26 mouse cellular contexts compared by ENCODE assay signal in genomic region chr2:157332059-157332458, GRCm38 (mm10). TPM values are rescaled to one million over a fixed set of nuclear protein-coding genes. Genes with fewer than 3 reads are reported as not detected.
DNase-seq lines count a peak whose midpoint lies in the region; ATAC-seq and TF ChIP-seq lines count a peak whose summit lies in the region.
"Had no signal": no experiment of that assay in that cellular context is flagged by ENCODE, and none has a peak within 500 bp of the region (broad histone marks: within the 10 kb centered on the region; RNA-seq: fewer than 3 reads in every experiment).

No protein-coding gene starts in this region.

- no peaks in the 10 kb centered on the region for H3K27me3 ChIP-seq in forebrain, embryonic 10.5 days (ENCODE audit: poor library complexity, severe bottlenecking)
- no peaks in the 10 kb centered on the region for H3K27me3 ChIP-seq in forebrain, embryonic 11.5 days (ENCODE audit: control insufficient read depth, insufficient read depth, low read length)
- no peaks in the 10 kb centered on the region for H3K27me3 ChIP-seq in forebrain, embryonic 14.5 days (replicated peaks; ENCODE audit: control insufficient read depth, insufficient read depth, low read length)
- no peaks in the 10 kb centered on the region for H3K27me3 ChIP-seq in limb, embryonic 14.5 days (ENCODE audit: control insufficient read depth, insufficient read depth, low read length)
- H3K27me3 ChIP-seq: embryonic facial prominence, embryonic 15.5 days; limb, embryonic 12.5 days had no signal

- TF ChIP-seq POLR2A in limb, embryonic 14.5 days (IDR thresholded peaks at IDR 0.05; ENCODE audit: borderline replicate concordance, extremely low read depth, insufficient read depth, insufficient read length), result no peak

- H3K9me3 ChIP-seq in forebrain, embryonic 10.5 days, result no peaks in the 10 kb centered on the region
- no peaks in the 10 kb centered on the region for H3K9me3 ChIP-seq in forebrain, embryonic 11.5 days (ENCODE audit: control insufficient read depth, low read length)
- no peaks in the 10 kb centered on the region for H3K9me3 ChIP-seq in forebrain, embryonic 14.5 days (replicated peaks; ENCODE audit: control insufficient read depth, low read length)
- H3K9me3 ChIP-seq in limb, embryonic 14.5 days (ENCODE audit: control insufficient read depth, low read length), result no peaks in the 10 kb centered on the region
- H3K9me3 ChIP-seq: embryonic facial prominence, embryonic 15.5 days; limb, embryonic 12.5 days had no signal

- no peak overlapping the region for H3K4me3 ChIP-seq in forebrain, embryonic 10.5 days
- no peak overlapping the region for H3K4me3 ChIP-seq in forebrain, embryonic 11.5 days (ENCODE audit: low read depth, low read length)
- no peak overlapping the region for H3K4me3 ChIP-seq in forebrain, embryonic 14.5 days (ENCODE audit: low read depth, low read length)
- no peak overlapping the region for H3K4me3 ChIP-seq in limb, embryonic 14.5 days (replicated peaks; ENCODE audit: low read length)
- H3K4me3 ChIP-seq: embryonic facial prominence, embryonic 15.5 days; gastrocnemius, adult 2 months; limb, embryonic 12.5 days had no signal

- peaks cover 29% of the 10 kb centered on the region for H3K36me3 ChIP-seq in forebrain, embryonic 10.5 days (replicated peaks)
- no peaks in the 10 kb centered on the region for H3K36me3 ChIP-seq in forebrain, embryonic 11.5 days (ENCODE audit: control insufficient read depth, insufficient read depth, low read length)
- H3K36me3 ChIP-seq in forebrain, embryonic 14.5 days (ENCODE audit: control insufficient read depth, insufficient read depth, low read length), result peaks cover 7% of the 10 kb centered on the region
- H3K36me3 ChIP-seq in limb, embryonic 14.5 days (ENCODE audit: control insufficient read depth, insufficient read depth, low read length), result peaks cover 5% of the 10 kb centered on the region

- ATAC-seq in forebrain, embryonic 11.5 days (replicated peaks; ENCODE audit: low FRiP score), result no peak
- no peak for ATAC-seq in forebrain, embryonic 14.5 days
- ATAC-seq in limb, embryonic 14.5 days (ENCODE audit: low FRiP score, low read depth), result peak; percentile 64; the same call in 1 of the 2 replicates
- ATAC-seq: liver, postnatal 0 days had no signal

- H3K27ac ChIP-seq in forebrain, embryonic 10.5 days, result peak overlapping the region; percentile 89
- H3K27ac ChIP-seq in forebrain, embryonic 11.5 days (ENCODE audit: low read depth, low read length), result no peak overlapping the region
- peak overlapping the region; percentile 36; the same call in 1 of the 2 replicates for H3K27ac ChIP-seq in forebrain, embryonic 14.5 days (ENCODE audit: low read depth, low read length)
- no peak overlapping the region for H3K27ac ChIP-seq in limb, embryonic 14.5 days (replicated peaks; ENCODE audit: low read depth, low read length)
- H3K27ac ChIP-seq: embryonic facial prominence, embryonic 15.5 days; gastrocnemius, adult 2 months; kidney, postnatal 0 days; limb, embryonic 12.5 days had no signal

- H3K4me2 ChIP-seq in forebrain, embryonic 11.5 days (ENCODE audit: low read depth, low read length, severe bottlenecking), result no peak overlapping the region
- no peak overlapping the region for H3K4me2 ChIP-seq in forebrain, embryonic 14.5 days (ENCODE audit: low read length)
- H3K4me2 ChIP-seq in limb, embryonic 14.5 days (replicated peaks; ENCODE audit: low read depth, low read length, severe bottlenecking), result no peak overlapping the region
- H3K4me2 ChIP-seq: embryonic facial prominence, embryonic 15.5 days; limb, embryonic 12.5 days had no signal

- H3K9ac ChIP-seq in forebrain, embryonic 11.5 days (ENCODE audit: low read length), result no peak overlapping the region
- H3K9ac ChIP-seq in forebrain, embryonic 14.5 days (ENCODE audit: low read length), result peak overlapping the region; percentile 13; the same call in 1 of the 2 replicates
- no peak overlapping the region for H3K9ac ChIP-seq in limb, embryonic 14.5 days (ENCODE audit: low read depth, low read length, severe bottlenecking)
- H3K9ac ChIP-seq: embryonic facial prominence, embryonic 15.5 days; limb, embryonic 12.5 days; liver, postnatal 0 days had no signal

- no peak for DNase-seq in forebrain, embryonic 10.5 days (ENCODE audit: extremely low spot score, low spot score)
- no peak for DNase-seq in forebrain, embryonic 11.5 days (ENCODE audit: low spot score)
- DNase-seq in R1 (ENCODE audit: low read depth, low spot score), result peak; percentile 34
- peak; percentile 48 for DNase-seq in forebrain, embryonic 14.5 days (ENCODE audit: low spot score)
- no peak for DNase-seq in limb, embryonic 14.5 days (ENCODE audit: low spot score)
- no peak for DNase-seq in yolk sac, embryonic 10.5 days (ENCODE audit: low spot score)
- DNase-seq in liver, result no peak
- DNase-seq in layer of hippocampus, postnatal 25 days (ENCODE audit: extremely low spot score in 1 of 2, low spot score in 1 of 2), result no peak
- DNase-seq: adrenal gland, postnatal 10 days; cerebellum, adult 2 months; gastrocnemius, adult 2 months; heart, adult 11 months; heart, postnatal 4 days; kidney, adult 11 months; liver, postnatal 0 days; thymus, postnatal 4 days had no signal

- H3K4me1 ChIP-seq in forebrain, embryonic 10.5 days, result peaks cover 69% of the 10 kb centered on the region
- H3K4me1 ChIP-seq in forebrain, embryonic 11.5 days (replicated peaks; ENCODE audit: control insufficient read depth, insufficient read depth, low read length), result peaks cover 23% of the 10 kb centered on the region
- peaks cover 18% of the 10 kb centered on the region for H3K4me1 ChIP-seq in forebrain, embryonic 14.5 days (ENCODE audit: control insufficient read depth, insufficient read depth, low read length)
- no peaks in the 10 kb centered on the region for H3K4me1 ChIP-seq in limb, embryonic 14.5 days (ENCODE audit: control insufficient read depth, insufficient read depth, low read length)
- H3K4me1 ChIP-seq: embryonic facial prominence, embryonic 15.5 days; limb, embryonic 12.5 days had no signal

- 87% methylated on average over 5 of the region's 5 CpGs for WGBS in forebrain, embryonic 10.5 days
- WGBS in forebrain, embryonic 11.5 days, result 81% methylated on average over 5 of the region's 5 CpGs
- 73% methylated on average over 5 of the region's 5 CpGs for WGBS in forebrain, embryonic 14.5 days
- 55% methylated on average over 5 of the region's 5 CpGs for WGBS in limb, embryonic 14.5 days

RNA-seq across cellular contexts. Expression of gene Ghrh, which starts 15.2 kb away (rescaled TPM):
- 0.34 TPM in 1 of 2 replicates, not detected in the other for polyA plus RNA-seq in forebrain, embryonic 10.5 days (2016; fragmentation: Nextera tagmentation; extraction: Ambion mirVana)
- polyA plus RNA-seq in forebrain, embryonic 11.5 days (2014; fragmentation: Nextera tagmentation; extraction: Ambion mirVana), result 0.83 and 1.5 TPM in 2 replicates
- polyA plus RNA-seq in forebrain, embryonic 14.5 days (2014; fragmentation: Nextera tagmentation; extraction: Ambion mirVana), result 1.1 and 2.5 TPM in 2 replicates
- polyA plus RNA-seq in limb, embryonic 14.5 days (2012; rRNA removed), result 0.54 and 0.65 TPM in 2 replicates
- polyA plus RNA-seq in limb, embryonic 14.5 days (2014; fragmentation: Nextera tagmentation; extraction: Ambion mirVana), result 0.56 TPM in 1 of 2 replicates, not detected in the other
- total RNA-seq in layer of hippocampus, postnatal 25 days (2021), result under 1 TPM in 1 of 2 experiments, not detected in 1; 0.59 TPM
- total RNA-seq: adrenal gland, postnatal 10 days; common myeloid progenitor, adult 5-6 weeks; gastrocnemius, adult 2 months; heart, postnatal 4 days; layer of hippocampus, adult 18-20 months; left cerebral cortex, adult 18-20 months; MEL; monocyte, adult 5-6 weeks; neutrophil, adult 5-6 weeks had no signal
- polyA plus RNA-seq: embryonic facial prominence, embryonic 15.5 days; heart, embryonic 14.5 days; kidney, postnatal 0 days; limb, embryonic 12.5 days; liver, postnatal 0 days had no signal

RNA-seq across cellular contexts. Expression of gene Manbal, which starts 35.3 kb away (rescaled TPM):
- 64.4 and 68.1 TPM in 2 replicates for polyA plus RNA-seq in forebrain, embryonic 10.5 days (2016; fragmentation: Nextera tagmentation; extraction: Ambion mirVana)
- polyA plus RNA-seq in forebrain, embryonic 11.5 days (2014; fragmentation: Nextera tagmentation; extraction: Ambion mirVana), result 31.0 and 34.8 TPM in 2 replicates
- 72.7 and 78.5 TPM in 2 replicates for polyA plus RNA-seq in forebrain, embryonic 14.5 days (2014; fragmentation: Nextera tagmentation; extraction: Ambion mirVana)
- polyA plus RNA-seq in limb, embryonic 14.5 days (2012; rRNA removed), result 80.4 and 82.3 TPM in 2 replicates
- polyA plus RNA-seq in limb, embryonic 14.5 days (2014; fragmentation: Nextera tagmentation; extraction: Ambion mirVana), result 47.1 and 52.8 TPM in 2 replicates
- total RNA-seq in layer of hippocampus, postnatal 25 days (2021), result 10 to 100 TPM; 61.3 to 66.5 TPM

RNA-seq across cellular contexts. Expression of gene Mroh8, which starts 52.7 kb away (rescaled TPM):
- 0.81 and 0.87 TPM in 2 replicates for polyA plus RNA-seq in forebrain, embryonic 10.5 days (2016; fragmentation: Nextera tagmentation; extraction: Ambion mirVana)
- 0.48 and 1.1 TPM in 2 replicates for polyA plus RNA-seq in forebrain, embryonic 11.5 days (2014; fragmentation: Nextera tagmentation; extraction: Ambion mirVana)
- 0.13 and 0.37 TPM in 2 replicates for polyA plus RNA-seq in forebrain, embryonic 14.5 days (2014; fragmentation: Nextera tagmentation; extraction: Ambion mirVana)
- polyA plus RNA-seq in limb, embryonic 14.5 days (2012; rRNA removed), result 0.18 and 0.24 TPM in 2 replicates
- polyA plus RNA-seq in limb, embryonic 14.5 days (2014; fragmentation: Nextera tagmentation; extraction: Ambion mirVana), result 0.35 and 0.36 TPM in 2 replicates
- 1 to 10 TPM; 1.0 to 1.2 TPM for total RNA-seq in layer of hippocampus, postnatal 25 days (2021)
- total RNA-seq: monocyte, adult 5-6 weeks; neutrophil, adult 5-6 weeks had no signal

RNA-seq across cellular contexts. Expression of gene Rpn2, which starts 53.2 kb away (rescaled TPM):
- polyA plus RNA-seq in forebrain, embryonic 10.5 days (2016; fragmentation: Nextera tagmentation; extraction: Ambion mirVana), result 293 and 298 TPM in 2 replicates
- 272 and 277 TPM in 2 replicates for polyA plus RNA-seq in forebrain, embryonic 11.5 days (2014; fragmentation: Nextera tagmentation; extraction: Ambion mirVana)
- polyA plus RNA-seq in forebrain, embryonic 14.5 days (2014; fragmentation: Nextera tagmentation; extraction: Ambion mirVana), result 163 and 183 TPM in 2 replicates
- polyA plus RNA-seq in limb, embryonic 14.5 days (2012; rRNA removed), result 329 and 384 TPM in 2 replicates
- 307 and 315 TPM in 2 replicates for polyA plus RNA-seq in limb, embryonic 14.5 days (2014; fragmentation: Nextera tagmentation; extraction: Ambion mirVana)
- total RNA-seq in layer of hippocampus, postnatal 25 days (2021), result 100 to 1,000 TPM; 133 to 141 TPM

Comparison
In these comparisons a context has a peak if more than half of its experiments do, and no peak if none do; other contexts are left out.
1. DNase-seq: peak in R1 (single experiment) and forebrain, embryonic 14.5 days (single experiment); none in forebrain, embryonic 10.5 days (single experiment), forebrain, embryonic 11.5 days (single experiment), limb, embryonic 14.5 days (single experiment), yolk sac, embryonic 10.5 days (single experiment), liver (single experiment) and layer of hippocampus, postnatal 25 days (0 of 2).
2. H3K27ac ChIP-seq: peak in forebrain, embryonic 10.5 days (single experiment) and forebrain, embryonic 14.5 days (single experiment); none in forebrain, embryonic 11.5 days (single experiment) and limb, embryonic 14.5 days (single experiment).